Mouse (Mus musculus) kidney, adult 2 months (tissue): ENCODE measurements around the gene Nxpe4.

Experiments
- CTCF ChIP-seq: fragments of 200-500 bp; conservative IDR thresholded peaks from 2 replicates; pipeline ENCODE4 v1.5.1; 2011; ENCODE audit warnings: low read depth, mild to moderate bottlenecking, control low read depth, low read length, moderate library complexity, mixed read lengths; ENCODE audit not compliant: insufficient read depth, insufficient read length
- POLR2A ChIP-seq: fragments of 200-500 bp; IDR thresholded peaks from one replicate; pipeline ENCODE4 v1.6.1; 2011; ENCODE audit warnings: low read depth, low read length, control low read depth

- TF ChIP-seq CTCF (no peak), POLR2A (no peak)
These were observed 21.0 kb downstream of the Nxpe4 start for GRCm38 (mm10) chr9:48182718-48183414.
